Mouse (Mus musculus) liver, embryonic 14.5 days (tissue): ENCODE measurements around the gene Gm20683.

Experiments
- CTCF ChIP-seq: IDR thresholded peaks from 2 replicates; pipeline ENCODE4 v1.5.1; 2016; ENCODE audit warnings: antibody characterized with exemption, low read depth, control low read depth
- EP300 ChIP-seq: IDR thresholded peaks from 2 replicates; pipeline ENCODE4 v1.6.1; 2016; ENCODE audit warnings: antibody characterized with exemption, low read depth

GRCm38 (mm10) chr17:25844396-25844901, 2.9 kb upstream of the Gm20683 start, which contains the start of gene Rhot2:
- TF ChIP-seq CTCF (peak; percentile 89), EP300 (no peak)
